Mouse (Mus musculus) midbrain, embryonic 12.5 days (tissue): ENCODE data around the gene Gm17482. TPM values are rescaled to one million over a fixed set of nuclear protein-coding genes. Genes with fewer than 3 reads are reported as not detected.

Experiments used
- ATAC-seq: fragments of 200-750 bp; cut with Nextera tagmentation; 2 replicates; pipeline ENCODE4 v1.8.0; 2017; ENCODE audit warnings: low read depth, moderate TSS enrichment, moderate library complexity; ENCODE audit not compliant: low FRiP score
- H3K27ac ChIP-seq: fragments of 300-500 bp; sonication (generic); replicated peaks from 2 replicates; pipeline ENCODE4 v1.5.1; 2016; ENCODE audit warnings: mild to moderate bottlenecking
- H3K27me3 ChIP-seq: fragments of 300-500 bp; sonication (generic); 2 replicates; pipeline ENCODE4 v1.6.1; 2016; ENCODE audit warnings: mild to moderate bottlenecking
- H3K36me3 ChIP-seq: fragments of 300-500 bp; sonication (generic); 2 replicates; pipeline ENCODE4 v1.6.1; 2016
- H3K4me1 ChIP-seq: fragments of 300-500 bp; sonication (generic); 2 replicates; pipeline ENCODE4 v1.6.1; 2016
- H3K4me2 ChIP-seq: fragments of 300-500 bp; sonication (generic); replicated peaks from 2 replicates; pipeline ENCODE4 v1.6.1; 2016; ENCODE audit warnings: mild to moderate bottlenecking, moderate library complexity
- H3K4me3 ChIP-seq: fragments of 300-500 bp; sonication (generic); 2 replicates; pipeline ENCODE4 v1.5.1; 2016; ENCODE audit warnings: mild to moderate bottlenecking
- H3K9ac ChIP-seq: fragments of 300-500 bp; sonication (generic); replicated peaks from 2 replicates; pipeline ENCODE4 v1.6.1; 2016; ENCODE audit warnings: mild to moderate bottlenecking, moderate library complexity
- H3K9me3 ChIP-seq: fragments of 300-500 bp; sonication (generic); 2 replicates; pipeline ENCODE4 v1.6.1; 2016; ENCODE audit warnings: mild to moderate bottlenecking
- WGBS: fragments of 180-500 bp; shearing (Covaris S2); methylation state at CpG from one replicate; pipeline ENCODE4 v1.1.7; 2016; 5-methylcytosine and 5-hydroxymethylcytosine counted together
- polyA plus RNA-seq: library from polyadenylated mRNA; unstranded; fragments of >200 nt; fragmentation: Nextera tagmentation; extraction: Ambion mirVana; gene quantifications from 2 replicates; pipeline ENCODE4 v1.2.1, GENCODE M21; 2016

Gene Gm17482
- not detected in 2 replicates for polyA plus RNA-seq

DNA sequence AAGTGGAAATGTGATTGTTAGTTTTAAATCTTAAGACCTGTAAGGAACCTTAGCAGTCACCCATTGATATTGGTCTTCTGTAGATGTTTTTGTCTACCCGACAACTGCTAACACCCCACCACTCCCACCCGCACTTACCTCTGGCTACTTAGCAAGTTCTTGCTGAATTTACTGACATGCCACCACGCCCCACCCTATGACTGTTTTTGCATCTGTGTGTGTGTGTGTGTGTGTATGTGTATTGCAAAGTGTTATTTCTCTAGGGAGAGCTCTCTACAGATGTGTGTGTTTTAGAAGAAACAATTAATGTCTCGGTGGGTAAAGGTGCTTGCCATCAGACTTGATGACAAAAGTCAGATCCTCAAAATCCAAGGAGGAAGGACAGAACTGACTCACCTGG, at the start of gene Gm17482:
Gene Gm17482, plus strand, starts transcription at position 301 of the 400 bp plus-strand sequence.
- Histone ChIP-seq H3K4me2 (no peak within 1 kb of the TSS), H3K4me3 (no peak within 1 kb of the TSS), H3K9ac (no peak within 1 kb of the TSS), H3K36me3 (no peaks in the 10 kb centered on the region), H3K9me3 (no peaks in the 10 kb centered on the region), H3K27me3 (no peaks in the 10 kb centered on the region), H3K27ac (no peak within 1 kb of the TSS), H3K4me1 (no peaks in the 10 kb centered on the region)
- ATAC-seq: no peak
- 81% methylated on average over 4 of the region's 4 CpGs for WGBS

DNA sequence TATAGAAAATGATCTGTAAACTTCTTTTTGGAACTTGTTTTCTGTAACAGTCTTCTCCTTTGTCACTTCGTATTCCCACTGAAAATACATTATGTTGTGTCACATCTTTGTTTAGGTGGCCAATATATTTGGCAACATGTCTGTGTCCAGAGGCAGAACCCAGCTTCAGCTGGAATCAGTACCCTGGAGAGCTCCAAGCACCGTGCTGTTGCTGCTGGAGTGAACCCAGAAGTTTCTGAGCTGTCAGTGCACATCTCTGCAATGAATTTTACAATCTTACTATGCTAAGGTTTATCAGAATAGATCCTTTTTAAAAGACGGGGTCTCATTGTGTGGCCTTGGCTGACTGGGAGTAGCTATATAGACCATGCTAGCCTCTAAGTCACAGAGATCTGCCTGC, 48.3 kb upstream of the Gm17482 start:
- Histone ChIP-seq H3K9ac (no peak overlapping the region), H3K9me3 (no peaks in the 10 kb centered on the region), H3K27me3 (no peaks in the 10 kb centered on the region), H3K4me2 (no peak overlapping the region), H3K36me3 (no peaks in the 10 kb centered on the region), H3K4me1 (peaks cover 4% of the 10 kb centered on the region; the same call in 1 of the 2 replicates), H3K27ac (no peak overlapping the region), H3K4me3 (no peak overlapping the region)
- ATAC-seq: no peak
- 40% methylated on average over 3 of the region's 3 CpGs for WGBS

DNA sequence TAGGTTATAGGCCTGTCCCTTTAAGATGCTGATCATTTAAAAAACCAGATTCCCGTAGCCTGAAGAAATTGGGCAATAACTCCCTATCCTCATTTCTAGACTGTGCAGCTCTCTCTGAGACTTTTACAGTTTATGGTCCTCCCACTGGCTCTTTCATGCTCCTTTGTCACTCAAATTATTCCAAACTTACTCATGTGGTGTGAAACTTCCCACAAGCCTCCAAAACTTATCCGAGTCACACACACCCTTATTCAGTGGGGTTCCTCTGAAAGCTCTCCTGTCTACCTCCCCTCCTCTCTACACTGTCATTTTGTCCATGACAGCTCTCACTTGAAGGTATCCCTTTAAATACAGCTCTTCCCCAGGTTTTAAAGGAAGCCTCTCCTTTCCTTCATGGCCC, 46.0 kb upstream of the Gm17482 start:
- no peak for ATAC-seq
- Histone ChIP-seq H3K27ac (no peak overlapping the region), H3K4me1 (peaks cover 4% of the 10 kb centered on the region; the same call in 1 of the 2 replicates), H3K36me3 (no peaks in the 10 kb centered on the region), H3K9ac (no peak overlapping the region), H3K27me3 (no peaks in the 10 kb centered on the region), H3K9me3 (no peaks in the 10 kb centered on the region), H3K4me3 (no peak overlapping the region), H3K4me2 (no peak overlapping the region)
- WGBS: 90% methylated on average over 2 of the region's 2 CpGs

DNA sequence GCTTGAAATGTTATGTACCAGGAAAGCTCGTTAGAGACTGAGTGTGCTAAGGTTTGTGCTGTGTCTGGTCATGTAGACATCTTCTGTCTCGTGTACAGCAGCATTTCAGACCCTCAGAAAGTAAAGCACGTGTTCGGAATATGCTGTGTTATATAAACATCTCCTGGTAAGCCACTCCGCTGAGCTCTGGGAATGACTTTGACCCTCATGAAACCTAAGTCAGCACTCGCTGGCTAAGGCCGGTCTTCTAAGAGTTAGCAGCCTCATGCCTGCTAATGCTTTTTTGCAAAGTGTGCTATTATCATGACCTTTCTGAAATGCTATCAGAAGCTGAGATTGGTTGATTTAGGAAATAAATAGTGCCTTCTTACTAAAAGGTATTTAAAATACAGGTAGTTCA, 36.0 kb upstream of the Gm17482 start:
- Histone ChIP-seq H3K4me3 (no peak overlapping the region), H3K27ac (no peak overlapping the region), H3K36me3 (no peaks in the 10 kb centered on the region), H3K4me1 (no peaks in the 10 kb centered on the region), H3K27me3 (no peaks in the 10 kb centered on the region), H3K9me3 (no peaks in the 10 kb centered on the region), H3K4me2 (no peak overlapping the region), H3K9ac (no peak overlapping the region)
- no peak for ATAC-seq
- 85% methylated on average over 7 of the region's 7 CpGs for WGBS

DNA sequence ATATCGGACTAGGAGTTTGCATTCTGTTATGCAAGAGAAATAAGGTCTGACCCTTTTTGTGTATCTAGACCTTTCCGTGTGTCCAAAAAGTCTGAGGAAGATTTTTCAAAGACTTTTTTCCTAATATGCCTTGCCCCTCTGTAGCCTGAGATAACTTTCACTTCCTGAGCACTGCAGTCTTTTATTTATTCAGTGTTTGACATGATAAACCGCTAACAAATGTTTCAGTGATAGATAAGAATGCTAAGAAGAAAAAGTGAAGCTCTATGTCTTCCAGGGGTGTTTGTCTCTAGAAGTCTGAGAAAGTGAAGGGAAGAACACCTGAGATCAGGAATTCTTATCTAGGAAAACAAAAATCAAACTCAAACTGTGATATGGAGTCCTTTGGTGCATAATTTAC, 26.4 kb upstream of the Gm17482 start:
- Histone ChIP-seq H3K27me3 (no peaks in the 10 kb centered on the region), H3K4me3 (no peak overlapping the region), H3K4me2 (no peak overlapping the region), H3K27ac (no peak overlapping the region), H3K36me3 (no peaks in the 10 kb centered on the region), H3K9me3 (no peaks in the 10 kb centered on the region), H3K4me1 (no peaks in the 10 kb centered on the region), H3K9ac (no peak overlapping the region)
- no peak for ATAC-seq
- WGBS: 87% methylated on average over 3 of the region's 3 CpGs

DNA sequence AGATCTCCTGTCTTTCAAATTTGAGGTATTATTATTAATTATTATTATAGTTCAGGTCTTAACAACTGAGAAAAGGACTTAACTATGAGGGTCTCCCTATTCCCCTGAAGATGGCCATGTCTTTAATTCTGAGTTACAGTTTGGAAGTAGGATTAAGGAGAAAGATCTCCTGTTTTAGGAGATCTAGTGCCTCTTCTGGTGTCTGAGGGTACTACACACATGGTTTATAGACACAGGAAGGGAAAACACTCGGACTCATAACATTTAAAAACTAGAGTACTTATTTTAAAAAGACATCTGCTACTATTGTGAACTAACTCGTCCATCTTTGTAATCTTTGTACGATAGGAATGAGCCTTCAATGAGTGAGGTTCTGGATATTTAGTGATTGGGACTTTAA, 24.1 kb upstream of the Gm17482 start:
- no peaks in the 10 kb centered on the region for H3K9me3 ChIP-seq
- H3K4me2 ChIP-seq: no peak overlapping the region
- H3K9ac ChIP-seq: no peak overlapping the region
- no peaks in the 10 kb centered on the region for H3K36me3 ChIP-seq
- no peaks in the 10 kb centered on the region for H3K4me1 ChIP-seq
- no peaks in the 10 kb centered on the region for H3K27me3 ChIP-seq
- no peak for ATAC-seq
- WGBS: 83% methylated on average over 3 of the region's 3 CpGs
- H3K4me3 ChIP-seq: no peak overlapping the region
- H3K27ac ChIP-seq: no peak overlapping the region

DNA sequence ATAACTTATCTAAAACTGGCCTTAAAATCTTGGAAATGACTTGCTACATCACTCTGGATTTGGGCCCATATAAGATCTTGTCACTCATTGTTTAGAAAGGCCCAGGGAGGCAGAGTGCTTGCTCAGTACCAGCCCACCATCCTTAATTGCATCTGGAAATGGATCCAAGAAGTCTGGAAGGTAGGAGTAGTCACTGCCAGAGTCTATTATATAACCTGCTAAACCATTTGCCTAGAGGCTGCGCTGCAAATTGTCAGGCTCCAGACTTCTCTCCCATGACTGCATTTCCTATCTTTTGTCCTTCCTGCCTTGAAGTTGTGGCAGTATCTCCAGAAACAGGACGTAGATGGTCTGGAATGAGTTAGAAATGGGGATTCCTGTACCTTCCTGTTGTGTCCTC, 17.0 kb upstream of the Gm17482 start:
- no peaks in the 10 kb centered on the region for H3K27me3 ChIP-seq
- no peaks in the 10 kb centered on the region for H3K9me3 ChIP-seq
- H3K4me3 ChIP-seq: no peak overlapping the region
- WGBS: 82% methylated on average over 2 of the region's 2 CpGs
- no peaks in the 10 kb centered on the region for H3K4me1 ChIP-seq
- H3K9ac ChIP-seq: no peak overlapping the region
- H3K36me3 ChIP-seq: no peaks in the 10 kb centered on the region
- ATAC-seq: no peak
- H3K27ac ChIP-seq: no peak overlapping the region
- no peak overlapping the region for H3K4me2 ChIP-seq

DNA sequence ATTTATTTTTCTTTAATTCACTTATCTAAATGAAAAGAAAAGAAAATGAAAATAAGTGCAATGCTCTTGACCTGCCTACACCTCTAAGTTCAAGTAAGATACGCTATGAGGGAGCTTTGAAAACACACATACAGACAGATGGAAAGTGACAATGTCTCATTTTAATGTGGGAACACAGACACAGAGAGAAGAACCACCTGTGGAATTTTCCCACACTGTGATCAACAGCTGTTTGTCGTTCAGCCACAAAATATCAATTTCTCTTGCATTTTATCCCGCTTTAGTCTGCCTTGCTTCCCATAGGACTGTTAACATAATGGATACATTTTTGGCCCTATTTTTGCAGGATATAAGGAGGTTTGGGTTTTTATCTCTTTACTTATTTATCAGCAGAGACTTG, 16.3 kb upstream of the Gm17482 start:
- Histone ChIP-seq H3K9ac (no peak overlapping the region), H3K27ac (no peak overlapping the region), H3K9me3 (no peaks in the 10 kb centered on the region), H3K4me2 (no peak overlapping the region), H3K36me3 (no peaks in the 10 kb centered on the region), H3K4me3 (no peak overlapping the region), H3K27me3 (no peaks in the 10 kb centered on the region), H3K4me1 (no peaks in the 10 kb centered on the region)
- ATAC-seq: no peak
- WGBS: 89% methylated on average over 3 of the region's 3 CpGs

DNA sequence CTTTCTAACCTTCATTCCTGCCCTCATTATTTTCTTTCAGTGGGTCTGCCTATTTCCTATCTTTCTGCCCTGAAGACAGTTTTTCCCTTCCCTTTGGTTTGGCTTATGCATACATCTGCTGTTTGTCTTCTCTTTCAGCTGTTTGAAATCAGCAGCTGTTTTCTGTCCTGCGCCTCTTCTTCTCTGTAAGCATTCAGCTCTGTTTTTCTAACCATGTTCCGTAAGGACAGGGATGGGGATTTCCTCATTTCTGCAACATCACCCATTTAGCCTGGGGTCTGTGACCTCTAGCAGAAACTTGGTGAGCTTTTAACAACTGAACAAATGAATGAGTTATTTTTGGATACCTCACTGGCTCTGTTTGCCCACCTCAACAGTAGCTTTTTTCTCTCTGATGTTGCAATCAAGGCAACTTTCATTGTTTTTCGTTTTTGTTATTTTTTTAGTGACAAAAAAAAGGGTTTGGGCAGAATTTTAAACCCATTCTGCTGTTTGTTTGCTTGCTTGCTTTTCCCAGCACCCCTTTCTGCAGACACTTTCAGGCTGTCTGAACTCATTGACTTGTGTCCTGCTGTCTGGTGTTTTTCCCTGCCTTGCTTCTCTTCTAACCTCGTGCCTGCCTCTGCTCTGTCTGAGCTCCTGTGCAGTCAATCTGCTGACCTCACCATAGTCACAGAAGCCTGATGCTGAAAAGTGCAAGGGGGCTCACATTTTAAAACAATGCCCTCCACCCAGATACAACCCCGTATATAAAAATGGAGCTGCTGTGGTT, 14.8 kb upstream of the Gm17482 start:
- H3K4me3 ChIP-seq: no peak overlapping the region
- no peaks in the 10 kb centered on the region for H3K36me3 ChIP-seq
- H3K9me3 ChIP-seq: no peaks in the 10 kb centered on the region
- no peak overlapping the region for H3K9ac ChIP-seq
- H3K4me1 ChIP-seq: no peaks in the 10 kb centered on the region
- 63% methylated on average over 5 of the region's 5 CpGs for WGBS
- H3K27ac ChIP-seq: no peak overlapping the region
- no peaks in the 10 kb centered on the region for H3K27me3 ChIP-seq
- ATAC-seq: no peak
- H3K4me2 ChIP-seq: no peak overlapping the region

DNA sequence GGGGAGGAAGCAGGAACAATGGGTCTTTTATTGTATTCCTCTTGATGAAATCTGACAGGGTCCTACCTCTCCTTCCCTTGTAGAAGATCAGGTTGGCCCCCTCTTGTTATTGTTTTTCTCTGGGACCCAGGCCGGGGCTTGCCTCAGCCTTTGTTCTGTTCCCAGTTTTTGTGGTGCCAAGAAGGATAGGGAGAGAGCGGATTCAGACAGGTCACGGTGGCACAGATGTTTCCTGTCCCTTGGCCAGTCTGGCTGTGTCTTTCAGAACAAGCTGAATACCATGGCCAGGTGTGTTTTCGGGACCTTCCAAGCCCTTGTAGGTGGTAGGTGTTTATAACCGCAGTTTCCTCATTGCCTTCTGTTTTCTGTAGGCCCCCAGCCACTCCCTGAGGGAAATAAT, 14.0 kb upstream of the Gm17482 start:
- Histone ChIP-seq H3K27me3 (no peaks in the 10 kb centered on the region), H3K9ac (no peak overlapping the region), H3K4me2 (no peak overlapping the region), H3K9me3 (no peaks in the 10 kb centered on the region), H3K4me1 (no peaks in the 10 kb centered on the region), H3K27ac (no peak overlapping the region), H3K4me3 (no peak overlapping the region), H3K36me3 (no peaks in the 10 kb centered on the region)
- ATAC-seq: no peak
- WGBS: 70% methylated on average over 5 of the region's 5 CpGs

DNA sequence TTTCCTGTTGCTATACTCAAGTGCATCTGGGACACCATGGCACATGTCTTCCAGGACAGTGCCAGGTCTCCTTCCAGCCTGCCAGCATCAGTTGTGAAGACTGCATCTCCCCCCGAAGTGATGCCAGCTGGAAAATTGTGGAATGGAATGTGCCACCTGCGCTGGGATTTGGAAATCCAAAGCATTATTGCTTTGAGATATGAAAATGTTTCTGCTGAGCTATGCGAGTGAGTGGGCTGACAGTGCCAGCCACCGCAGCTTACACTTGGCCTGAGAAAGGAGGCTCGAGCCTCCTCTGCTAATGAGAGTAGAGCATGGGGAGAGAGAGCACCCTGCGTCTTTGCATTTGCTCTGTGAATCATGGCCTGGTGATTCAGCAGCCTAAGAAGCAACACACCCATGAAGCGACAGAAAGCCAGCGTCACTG, 5.9 kb upstream of the Gm17482 start:
- Histone ChIP-seq H3K27ac (no peak overlapping the region), H3K4me3 (no peak overlapping the region), H3K4me2 (no peak overlapping the region), H3K36me3 (no peaks in the 10 kb centered on the region), H3K27me3 (no peaks in the 10 kb centered on the region), H3K9ac (no peak overlapping the region), H3K4me1 (no peaks in the 10 kb centered on the region), H3K9me3 (no peaks in the 10 kb centered on the region)
- no peak for ATAC-seq
- WGBS: 84% methylated on average over 8 of the region's 8 CpGs

DNA sequence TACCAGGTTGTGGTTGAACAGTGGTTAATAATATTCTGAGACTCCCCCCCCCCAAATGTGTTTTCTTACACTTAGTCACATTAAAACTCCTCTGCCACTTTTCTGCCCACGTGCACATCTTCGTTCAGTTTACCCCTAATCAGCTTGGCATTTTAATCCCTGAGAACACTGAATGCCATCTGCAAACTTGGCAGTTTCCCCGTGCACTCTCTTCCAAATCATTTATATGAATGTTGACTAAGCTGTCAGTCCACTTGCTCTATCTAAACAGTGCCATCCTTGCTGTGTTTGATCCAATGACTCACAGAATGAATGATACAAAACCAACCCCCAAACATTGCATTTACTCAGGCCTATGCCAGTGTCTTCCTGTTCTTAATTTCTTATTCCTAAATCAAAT, 1.6 kb upstream of the Gm17482 start:
- ATAC-seq: no peak
- no peaks in the 10 kb centered on the region for H3K27me3 ChIP-seq
- no peaks in the 10 kb centered on the region for H3K36me3 ChIP-seq
- H3K4me2 ChIP-seq: no peak overlapping the region
- no peaks in the 10 kb centered on the region for H3K9me3 ChIP-seq
- WGBS: 54% methylated on average over 3 of the region's 3 CpGs
- H3K27ac ChIP-seq: no peak overlapping the region
- no peak overlapping the region for H3K4me3 ChIP-seq
- H3K9ac ChIP-seq: no peak overlapping the region
- no peaks in the 10 kb centered on the region for H3K4me1 ChIP-seq

DNA sequence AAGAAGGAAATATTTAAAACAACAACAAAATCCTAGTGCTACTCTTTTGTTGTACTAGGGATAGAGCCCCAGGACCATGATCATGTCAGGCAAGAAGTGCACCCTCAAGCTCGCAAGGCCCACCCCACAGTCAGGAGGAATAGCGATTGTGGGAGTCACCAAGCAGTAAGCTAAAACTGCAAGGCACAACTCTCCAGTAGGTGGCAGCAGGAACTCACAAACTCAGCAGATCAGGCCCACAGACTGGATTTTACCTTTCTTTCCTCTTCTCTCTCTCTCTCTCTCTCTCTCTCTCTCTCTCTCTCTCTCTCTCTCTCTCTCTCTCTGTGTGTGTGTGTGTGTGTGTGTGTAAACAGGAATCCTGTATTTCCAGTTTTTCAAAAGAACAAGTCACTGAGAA, 386 bp downstream of the Gm17482 start:
- no peaks in the 10 kb centered on the region for H3K4me1 ChIP-seq
- H3K4me3 ChIP-seq: no peak overlapping the region
- no peak overlapping the region for H3K27ac ChIP-seq
- no peaks in the 10 kb centered on the region for H3K36me3 ChIP-seq
- no peak overlapping the region for H3K9ac ChIP-seq
- ATAC-seq: no peak; the same call in 1 of the 2 replicates
- H3K9me3 ChIP-seq: no peaks in the 10 kb centered on the region
- WGBS: 12% methylated on average over 2 of the region's 2 CpGs
- no peaks in the 10 kb centered on the region for H3K27me3 ChIP-seq
- no peak overlapping the region for H3K4me2 ChIP-seq
